In the genomic region with DNA sequence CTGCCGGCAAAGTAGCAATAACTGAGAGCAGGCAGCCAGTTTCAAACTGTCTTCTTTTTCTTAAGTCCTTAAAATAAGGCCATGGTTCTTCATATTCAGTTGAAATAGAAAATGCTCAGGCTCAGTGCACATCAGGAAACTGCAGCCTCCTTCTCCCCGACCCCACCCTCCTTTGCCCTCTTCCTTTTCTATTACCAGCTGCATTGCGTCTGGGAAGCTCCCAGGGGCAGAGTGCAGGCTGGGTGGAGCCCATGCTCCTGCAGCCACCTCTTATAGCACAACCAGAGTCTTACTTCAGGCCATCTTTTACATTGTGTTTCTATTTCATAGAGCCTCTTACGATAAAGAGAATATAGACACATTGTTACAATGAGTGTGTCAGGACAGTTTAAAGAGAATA, we compare ENCODE assay signal across 18 mouse cellular contexts.
DNase-seq lines count a peak whose midpoint lies in the region; ATAC-seq lines count a peak whose summit lies in the region.
"Had no signal": no experiment of that assay in that cellular context is flagged by ENCODE, and none has a peak within 500 bp of the region (broad histone marks: within the 10 kb centered on the region; RNA-seq: fewer than 3 reads in every experiment).

No protein-coding gene starts in this region.

- H3K27ac ChIP-seq in hindbrain, embryonic 15.5 days (replicated peaks): 0 out of 2 replicates have a peak overlapping the region, but pooled peaks have one; percentile 0
- H3K27ac ChIP-seq in hindbrain, embryonic 14.5 days: no peak overlapping the region
- H3K27ac ChIP-seq: forebrain, embryonic 13.5 days; heart, adult 2 months; heart, embryonic 13.5 days had no signal

- no peaks in the 10 kb centered on the region for H3K36me3 ChIP-seq in hindbrain, embryonic 15.5 days
- H3K36me3 ChIP-seq in hindbrain, embryonic 14.5 days (replicated peaks; ENCODE audit: control insufficient read depth, insufficient read depth): no peaks in the 10 kb centered on the region
- H3K36me3 ChIP-seq: heart, embryonic 13.5 days had no signal

- ATAC-seq in hindbrain, embryonic 15.5 days (ENCODE audit: low FRiP score, low read depth): no peak
- no peak for ATAC-seq in hindbrain, embryonic 14.5 days (ENCODE audit: low FRiP score)
- ATAC-seq in megakaryocyte progenitor cell, adult 5-6 weeks (replicated peaks; ENCODE audit: poor library complexity): 0 out of 2 replicates have a peak, but pooled peaks have one; percentile 37
- ATAC-seq: forebrain, embryonic 13.5 days; forebrain, postnatal 0 days had no signal

- no peak overlapping the region for H3K4me2 ChIP-seq in hindbrain, embryonic 15.5 days
- H3K4me2 ChIP-seq in hindbrain, embryonic 14.5 days (replicated peaks): no peak overlapping the region
- H3K4me2 ChIP-seq: forebrain, embryonic 13.5 days; heart, embryonic 13.5 days had no signal

- no peak for DNase-seq in hindbrain, embryonic 14.5 days (ENCODE audit: low spot score)
- peak; percentile 13 to 35 for DNase-seq in kidney, postnatal 4 days
- no peak for DNase-seq in kidney, postnatal 36 days
- DNase-seq in testis, postnatal 14 days (ENCODE audit: low spot score): peak; percentile 8
- DNase-seq in testis, postnatal 10 days (ENCODE audit: low spot score): no peak
- no peak for DNase-seq in yolk sac, embryonic 10.5 days (ENCODE audit: low spot score)
- DNase-seq: adrenal gland, postnatal 10 days; cerebellum, adult 11 months; cerebellum, adult 8-10 months; cerebellum, postnatal 25 days; forebrain, postnatal 0 days; gastrocnemius, postnatal 14 days; heart, adult 2 months; heart, postnatal 36 days had no signal

- no peaks in the 10 kb centered on the region for H3K27me3 ChIP-seq in hindbrain, embryonic 15.5 days
- no peaks in the 10 kb centered on the region for H3K27me3 ChIP-seq in hindbrain, embryonic 14.5 days (ENCODE audit: control insufficient read depth, insufficient read depth, low read length)
- H3K27me3 ChIP-seq: forebrain, embryonic 13.5 days; heart, embryonic 13.5 days had no signal

- WGBS in hindbrain, embryonic 15.5 days: 53% methylated on average over 4 of the region's 4 CpGs
- 47% methylated on average over 4 of the region's 4 CpGs for WGBS in hindbrain, embryonic 14.5 days

- H3K9me3 ChIP-seq in hindbrain, embryonic 15.5 days: no peaks in the 10 kb centered on the region
- no peaks in the 10 kb centered on the region for H3K9me3 ChIP-seq in hindbrain, embryonic 14.5 days (ENCODE audit: control insufficient read depth, low read length)
- H3K9me3 ChIP-seq: forebrain, embryonic 13.5 days; heart, embryonic 13.5 days had no signal

- no peak overlapping the region for H3K9ac ChIP-seq in hindbrain, embryonic 15.5 days
- no peak overlapping the region for H3K9ac ChIP-seq in hindbrain, embryonic 14.5 days
- H3K9ac ChIP-seq: forebrain, embryonic 13.5 days; forebrain, postnatal 0 days; heart, embryonic 13.5 days had no signal

- H3K4me1 ChIP-seq in hindbrain, embryonic 15.5 days (replicated peaks): no peaks in the 10 kb centered on the region
- H3K4me1 ChIP-seq in hindbrain, embryonic 14.5 days (replicated peaks; ENCODE audit: control insufficient read depth, insufficient read depth, low read length): 0 out of 2 replicates have a peak, but pooled peaks cover 3% of the 10 kb centered on the region
- H3K4me1 ChIP-seq: forebrain, embryonic 13.5 days had no signal

- H3K4me3 ChIP-seq in hindbrain, embryonic 15.5 days: no peak overlapping the region
- H3K4me3 ChIP-seq in hindbrain, embryonic 14.5 days (replicated peaks; ENCODE audit: low read length): no peak overlapping the region
- H3K4me3 ChIP-seq: forebrain, embryonic 13.5 days; heart, adult 2 months; heart, embryonic 13.5 days had no signal

Comparison
In these comparisons a context has a peak if more than half of its experiments do, and no peak if none do; other contexts are left out.
1. DNase-seq: peak in kidney, postnatal 4 days (2 of 2) and testis, postnatal 14 days (single experiment); none in hindbrain, embryonic 14.5 days (single experiment), kidney, postnatal 36 days (0 of 2), testis, postnatal 10 days (single experiment) and yolk sac, embryonic 10.5 days (single experiment).